Mouse (Mus musculus): ENCODE data around the gene Usp10. TPM values are rescaled to one million over a fixed set of nuclear protein-coding genes. Genes with fewer than 3 reads are reported as not detected.
A peak's percentile ranks its signal among the peaks of the same experiment; 100 is the strongest.

Gene Usp10
- 152 and 167 TPM in 2 replicates for total RNA-seq (2012; rRNA removed)
- 72.3 and 80.0 TPM in 2 replicates for total RNA-seq (2014; rRNA removed)
- 125 and 161 TPM in 2 replicates for polyA plus RNA-seq (2012; ENCODE audit: insufficient read length, low read depth)

- Histone ChIP-seq H3K4me1 (ENCODE audit: control insufficient read depth in 1 of 2, insufficient read depth in 2 of 2) (peaks cover 15 to 35% of the 10 kb centered on the region in 2 experiments), H3K79me2 (replicated peaks; ENCODE audit: control insufficient read depth, extremely low read depth, insufficient read depth, poor library complexity, severe bottlenecking) (peaks cover 42% of the 10 kb centered on the region), H3K27ac (ENCODE audit: insufficient read depth, low read depth) (peak within 1 kb of the TSS; percentile 63), H3K9ac (ENCODE audit: insufficient read depth, low read depth) (peak within 1 kb of the TSS; percentile 69), H3K9me3 (replicated peaks; ENCODE audit: low read length) (no peaks in the 10 kb centered on the region), H3K4me3 (replicated peaks in 1 of 3; ENCODE audit: low read depth in 2 of 3, low read length in 2 of 3, poor library complexity in 1 of 3) (peak within 1 kb of the TSS; percentile 76 to 94 (median 85)), H3K27me3 (replicated peaks) (peaks cover 3% of the 10 kb centered on the region), H3K4me2 (ENCODE audit: insufficient read depth, low read depth, poor library complexity, severe bottlenecking) (peak within 1 kb of the TSS; percentile 77), H3K36me3 (replicated peaks in 1 of 2; ENCODE audit: control insufficient read depth in 1 of 2, insufficient read depth in 1 of 2, low read length in 1 of 2) (peaks cover 0 to 12% of the 10 kb centered on the region in 2 experiments)
- no peak for TF ChIP-seq E2F4 (IDR thresholded peaks at IDR 0.05; ENCODE audit: insufficient replicate concordance, low read depth, low read length)
- no peak for TF ChIP-seq SMC3 (IDR thresholded peaks at IDR 0.05; ENCODE audit: low read depth, low read length)
- no peak for TF ChIP-seq POLR2AphosphoS2 (IDR thresholded peaks at IDR 0.05; ENCODE audit: low read depth, low read length)
- no peak for TF ChIP-seq MEF2A (IDR thresholded peaks at IDR 0.05; ENCODE audit: borderline replicate concordance, low read depth, low read length)
- TF ChIP-seq ZNF384 (IDR thresholded peaks at IDR 0.05; ENCODE audit: low read depth, low read length) = peak; percentile 13; the same call in 1 of the 2 replicates
- TF ChIP-seq MYC (IDR thresholded peaks at IDR 0.05; ENCODE audit: low read depth, low read length) = no peak
- no peak for TF ChIP-seq USF1 (IDR thresholded peaks at IDR 0.05; ENCODE audit: low read depth, low read length)
- no peak for TF ChIP-seq ELF1 (IDR thresholded peaks at IDR 0.05; ENCODE audit: low read depth, low read length)
- TF ChIP-seq PAX5 (IDR thresholded peaks at IDR 0.05; ENCODE audit: low read length) = no peak
- no peak for TF ChIP-seq RCOR1 (conservative IDR thresholded peaks at IDR 0.05; ENCODE audit: low read depth, low read length)
- no peak for TF ChIP-seq TBP (conservative IDR thresholded peaks at IDR 0.05; ENCODE audit: low read depth, low read length)
- no peak for TF ChIP-seq CHD2 (IDR thresholded peaks at IDR 0.05; ENCODE audit: low read length)
- peak; percentile 64; the same call in 1 of the 2 replicates for TF ChIP-seq MAFK (IDR thresholded peaks at IDR 0.05; ENCODE audit: insufficient replicate concordance, low read length)
- no peak for TF ChIP-seq CHD1 (IDR thresholded peaks at IDR 0.05; ENCODE audit: low read depth, low read length)
- TF ChIP-seq SIN3A (IDR thresholded peaks at IDR 0.05; ENCODE audit: low read length) = no peak
- 0 out of 2 replicates have a peak, but pooled peaks have one; percentile 13 for TF ChIP-seq MAX (IDR thresholded peaks at IDR 0.05; ENCODE audit: low read length)
- no peak for TF ChIP-seq JUND (conservative IDR thresholded peaks at IDR 0.05; ENCODE audit: low read depth, low read length)
- no peak for TF ChIP-seq MXI1 (IDR thresholded peaks at IDR 0.05; ENCODE audit: low read depth, low read length)
- TF ChIP-seq NRF1 (IDR thresholded peaks at IDR 0.05; ENCODE audit: low read depth, low read length) = no peak
- no peak for TF ChIP-seq ETS1 (conservative IDR thresholded peaks at IDR 0.05; ENCODE audit: low read depth, low read length)
- no peak for TF ChIP-seq TCF12 (IDR thresholded peaks at IDR 0.05; ENCODE audit: low read depth, low read length)
- TF ChIP-seq HCFC1 (IDR thresholded peaks at IDR 0.05; ENCODE audit: low read depth, low read length) = no peak
- no peak for TF ChIP-seq POLR2A (IDR thresholded peaks at IDR 0.05; ENCODE audit: low read depth, low read length)
- no peak for TF ChIP-seq ZC3H11A (IDR thresholded peaks at IDR 0.05; ENCODE audit: low read depth, low read length)
- TF ChIP-seq GABPA (IDR thresholded peaks at IDR 0.05; ENCODE audit: insufficient replicate concordance, low read depth, low read length) = no peak
- TF ChIP-seq ZKSCAN1 (IDR thresholded peaks at IDR 0.05; ENCODE audit: borderline replicate concordance, low read depth, low read length) = no peak
- TF ChIP-seq IRF4 (IDR thresholded peaks at IDR 0.05; ENCODE audit: low read depth, low read length) = 0 out of 2 replicates have a peak, but pooled peaks have one; percentile 47
- DNase-seq (ENCODE audit: extremely low read depth) = peak; percentile 40
- in situ Hi-C loops (cut with MboI; ENCODE audit: low pct_ligation_motif_present, low pct_unique_long_range_greater_than_20kb, low sequenced_read_pairs) (no loop called here), dilution Hi-C loops (cut with MboI; ENCODE audit: extremely low pct_ligation_motif_present, extremely low pct_unique_long_range_greater_than_20kb, low sequenced_read_pairs) (no loop called here)
These were observed at the start of gene Usp10 for GRCm38 (mm10) chr8:119909944-119910546. Usp10 (plus strand) TSS chr8:119910360.

All from CH12.LX (cell line).